Mouse (Mus musculus): Measurements from ENCODE around the gene Nup133. TPM values are rescaled to one million over a fixed set of nuclear protein-coding genes. Genes with fewer than 3 reads are reported as not detected.

Nup133 gene
- polyA plus RNA-seq, 1 experiment = 20.5 TPM

DNA sequence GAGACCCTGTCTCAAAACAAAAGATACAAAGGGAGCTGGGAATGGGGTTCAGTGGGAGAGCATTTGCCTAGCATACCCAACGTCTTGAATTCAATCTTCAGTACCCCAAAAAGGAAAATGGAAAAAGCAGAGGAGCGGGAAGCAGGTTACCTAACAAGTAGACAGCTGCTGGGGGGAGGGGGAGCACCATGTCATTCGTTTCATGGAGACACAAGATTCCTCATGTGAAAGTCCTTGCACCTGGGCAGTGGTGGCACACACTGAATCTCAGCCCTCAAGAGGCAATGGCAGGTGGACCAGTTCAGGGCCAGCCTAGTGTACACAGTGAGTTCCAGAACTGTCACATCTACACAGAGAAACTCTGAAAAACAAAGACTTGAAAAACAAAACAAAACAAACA is 91.7 kb downstream of the Nup133 start:
- no peak for DNase-seq (ENCODE audit: extremely low spot score in 1 of 2, low spot score in 1 of 2)

DNA sequence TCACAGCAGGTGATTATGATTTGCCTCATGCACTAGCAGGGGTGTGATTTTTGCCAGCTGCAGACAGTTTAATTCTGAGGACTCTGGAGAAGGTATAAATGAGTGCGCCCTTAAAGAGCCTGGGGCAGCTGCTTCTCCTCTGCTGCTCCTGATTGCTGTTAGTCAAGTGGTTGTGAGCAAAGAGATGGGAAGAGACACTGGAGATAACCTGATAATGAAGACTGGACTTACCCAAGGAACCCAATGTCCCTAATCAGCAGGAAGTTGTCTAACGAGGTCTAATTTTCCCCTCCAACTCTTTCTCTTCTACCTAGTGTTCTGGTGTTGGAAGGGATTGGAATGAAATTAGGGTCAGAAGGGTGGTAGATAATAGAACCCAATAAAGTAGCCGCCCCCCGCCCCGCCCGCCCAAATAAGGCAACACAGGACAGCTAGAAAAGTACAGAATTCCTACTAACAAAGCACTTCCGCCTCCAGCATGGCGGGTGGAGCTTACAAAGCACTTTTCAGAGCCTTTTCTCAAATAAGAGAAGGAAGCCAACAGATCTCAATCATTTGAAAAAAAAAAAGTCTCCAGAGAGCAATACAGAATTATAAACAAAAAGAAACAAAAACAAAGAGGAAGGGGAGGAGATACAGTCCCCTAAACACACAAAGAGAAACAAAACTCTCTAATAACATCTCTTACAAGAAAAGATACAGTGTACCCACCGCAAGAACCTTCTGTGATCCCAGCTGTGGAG is 94.2 kb downstream of the Nup133 start:
- no peak for DNase-seq (ENCODE audit: extremely low spot score in 1 of 2, low spot score in 1 of 2)

DNA sequence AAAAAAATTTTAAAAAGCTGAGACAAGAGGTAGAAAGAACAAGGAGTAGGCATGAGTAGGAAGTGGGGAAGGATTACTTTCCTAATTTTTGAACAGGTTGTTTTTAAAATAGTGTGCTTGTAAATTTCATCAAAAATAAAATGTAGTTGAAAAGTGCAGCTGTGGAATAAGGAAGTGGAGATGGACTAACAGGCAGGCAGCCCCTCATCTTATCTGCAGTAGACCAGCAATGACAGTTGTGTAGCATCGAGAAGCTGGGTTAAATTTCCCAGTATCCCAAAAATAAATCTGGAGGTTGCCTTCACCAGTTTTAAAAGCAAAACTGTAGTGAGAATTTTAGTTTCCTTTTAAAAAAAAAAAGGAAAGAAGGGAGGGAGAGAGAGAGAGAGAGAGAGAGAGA is 94.8 kb downstream of the Nup133 start:
- DNase-seq (ENCODE audit: extremely low spot score in 1 of 2, low spot score in 1 of 2) = no peak

GRCm38 (mm10) chr8:123851590-123851989 is 97.5 kb downstream of the Nup133 start:
- DNase-seq (ENCODE audit: extremely low spot score in 1 of 2, low spot score in 1 of 2) = no peak

GRCm38 (mm10) chr8:123849352-123849751 is 99.7 kb downstream of the Nup133 start:
- no peak for DNase-seq (ENCODE audit: extremely low spot score in 1 of 2, low spot score in 1 of 2)

DNA sequence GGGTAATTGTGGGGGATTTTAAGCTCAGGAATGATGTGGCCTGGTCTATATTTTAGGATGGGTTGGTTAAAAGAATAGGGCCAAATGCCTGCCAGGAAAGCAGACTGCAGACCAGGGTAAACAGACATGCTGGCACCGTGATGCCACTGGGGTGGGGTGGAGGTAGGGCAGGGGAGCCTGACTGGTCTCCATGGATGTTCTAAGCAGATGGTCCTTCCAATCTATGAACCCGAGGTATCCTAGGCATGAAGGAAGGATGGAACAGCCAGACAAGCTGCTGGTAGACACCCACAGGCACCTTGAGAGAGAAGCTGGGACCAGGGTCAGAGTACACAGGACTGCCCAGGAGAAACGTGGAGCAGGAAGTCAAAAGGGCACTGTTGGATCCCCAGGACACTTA is 101.5 kb downstream of the Nup133 start:
- DNase-seq (ENCODE audit: extremely low spot score in 1 of 2, low spot score in 1 of 2) = no peak

Other genes with a start within 250 kb of the Nup133 start
- gene Rab4a, start 143.3 kb downstream of the Nup133 start, polyA plus RNA-seq (2012; rRNA removed) = 67.3 and 73.3 TPM in 2 replicates
- gene Ccsap, start 89.1 kb downstream of the Nup133 start, polyA plus RNA-seq (2012; rRNA removed) = 59.0 and 63.9 TPM in 2 replicates
- 20.1 and 24.7 TPM in 2 replicates for gene Acta1, start 54.5 kb downstream of the Nup133 start, polyA plus RNA-seq (2012; rRNA removed)
- gene Abcb10, start 33.9 kb upstream of the Nup133 start, polyA plus RNA-seq (2012; rRNA removed) = 14.5 and 18.4 TPM in 2 replicates
- 15.2 and 17.7 TPM in 2 replicates for gene Taf5l, start 72.1 kb upstream of the Nup133 start, polyA plus RNA-seq (2012; rRNA removed)
- 4.6 and 5.5 TPM in 2 replicates for gene Urb2, start 72.2 kb upstream of the Nup133 start, polyA plus RNA-seq (2012; rRNA removed)

Data from frontal cortex, adult 2 months (tissue).